Mouse (Mus musculus) fibroblast of lung, adult 2 months (primary cell): ENCODE data around the gene Cxadr.

Source experiments
- DNase-seq: peaks from one replicate; pipeline ENCODE4 v3.0.0-alpha.2; 2011; ENCODE audit warnings: low read depth

Gene Cxadr

GRCm38 (mm10) chr16:78371491-78372046 is 70.3 kb downstream of the Cxadr start:
- no peak for DNase-seq

GRCm38 (mm10) chr16:78372786-78373185 is 71.5 kb downstream of the Cxadr start:
- DNase-seq = no peak

- no peak for DNase-seq
These were observed 72.5 kb downstream of the Cxadr start for GRCm38 (mm10) chr16:78373743-78374142.

GRCm38 (mm10) chr16:78375222-78375621 is 73.9 kb downstream of the Cxadr start:
- DNase-seq = no peak

- DNase-seq = no peak
These were observed 74.8 kb downstream of the Cxadr start for GRCm38 (mm10) chr16:78375821-78376691.

DNA sequence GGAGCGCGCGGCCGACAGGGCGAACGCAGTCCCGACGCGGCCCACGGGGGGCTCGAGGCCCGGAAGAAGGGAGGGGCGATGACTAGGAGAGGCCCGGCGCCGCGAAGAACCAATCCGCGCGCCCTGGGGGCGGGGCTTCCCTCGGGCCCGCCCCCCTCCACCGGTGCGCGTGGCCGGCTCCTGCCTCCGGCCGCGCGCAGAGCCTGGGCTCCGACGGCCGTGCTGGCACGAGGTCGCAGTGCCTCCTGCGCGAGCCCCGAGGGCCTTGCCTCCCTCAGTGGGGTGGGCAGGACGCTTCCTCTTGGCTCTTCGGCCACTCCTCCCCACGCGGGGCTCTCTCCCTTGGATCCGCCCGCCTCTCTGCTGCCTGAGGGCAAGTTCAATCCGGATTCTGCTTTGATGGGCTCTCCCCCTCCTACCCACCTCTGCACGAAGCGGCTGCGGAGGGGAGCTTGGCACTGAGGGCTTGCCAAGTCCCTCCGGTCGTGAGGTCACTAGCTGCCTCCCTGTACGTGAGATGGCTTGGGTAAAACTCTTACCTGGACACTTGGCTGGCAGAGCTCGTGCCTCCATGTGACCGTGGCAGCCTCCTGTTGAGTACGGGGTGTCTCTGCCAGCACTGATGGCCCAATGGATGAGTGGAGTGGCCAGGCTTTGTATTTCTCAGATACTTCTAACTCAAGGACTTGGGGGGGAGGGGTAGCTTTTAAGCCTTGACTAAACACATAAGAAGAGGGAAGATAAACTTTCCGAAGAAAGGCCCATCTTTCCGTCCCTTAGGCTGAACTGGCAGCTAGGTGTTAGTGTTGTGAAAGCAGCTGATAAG is 75.7 kb downstream of the Cxadr start, which contains the start of gene Btg3:
Btg3 (minus strand) TSS at position 448 of the 826 bp plus-strand sequence.
- peak; percentile 60 for DNase-seq

DNA sequence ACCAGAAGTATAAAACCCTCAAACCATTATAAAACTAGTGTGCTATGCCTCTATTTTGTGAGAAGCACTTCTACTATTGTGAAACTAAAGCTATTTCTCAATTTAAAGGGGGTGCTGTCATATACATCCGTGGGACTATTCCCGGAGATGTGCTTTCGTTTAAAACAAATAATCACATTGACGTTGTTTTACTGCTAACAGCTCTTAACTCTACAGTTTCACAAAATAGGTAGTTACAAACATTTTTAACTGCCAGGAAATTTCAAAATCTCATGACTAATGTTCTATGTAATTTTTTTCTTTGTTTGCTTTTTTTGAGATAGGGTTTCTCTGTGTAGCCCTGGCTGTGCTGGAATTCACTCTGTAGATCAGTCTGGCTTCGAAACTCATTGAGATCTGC is 77.2 kb downstream of the Cxadr start:
- DNase-seq = no peak

DNA sequence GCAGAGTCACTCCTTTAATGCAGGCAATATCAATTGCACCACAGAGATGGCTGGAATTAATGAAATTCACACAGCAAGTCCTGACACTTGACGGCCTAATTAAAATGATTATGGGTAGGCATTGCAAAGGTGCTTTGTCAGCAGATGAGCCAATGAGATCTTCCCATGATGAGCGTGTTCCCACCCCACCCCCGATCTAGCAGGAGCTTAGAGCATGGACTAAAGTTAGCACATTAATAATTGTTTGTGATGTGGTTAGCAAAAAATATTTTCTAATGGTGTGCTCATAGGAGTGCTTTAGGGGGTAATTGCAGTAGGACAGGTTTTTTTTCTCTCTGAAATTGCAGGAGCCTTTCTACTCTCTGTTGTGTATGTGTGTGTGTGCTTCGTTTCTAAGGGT is 87.8 kb downstream of the Cxadr start:
- DNase-seq = no peak

DNA sequence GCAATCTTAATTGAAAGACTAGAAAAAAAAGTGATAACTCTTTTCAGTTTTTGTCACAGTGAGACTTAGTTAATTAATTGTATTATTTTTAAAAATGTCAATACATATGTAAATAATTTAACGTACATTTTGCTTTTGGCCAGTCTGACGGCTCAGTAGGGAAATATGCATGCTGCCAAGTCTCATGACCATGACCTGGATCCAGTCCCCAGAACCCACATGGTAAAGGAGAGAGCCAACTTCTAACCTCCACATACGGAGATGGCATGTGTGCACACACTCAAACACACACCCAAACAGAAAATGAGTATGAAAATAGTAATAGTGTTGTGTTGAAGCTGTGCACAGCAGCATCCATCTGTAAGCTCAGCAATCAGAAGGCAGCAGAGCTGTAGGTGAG is 88.7 kb downstream of the Cxadr start:
- no peak for DNase-seq

- DNase-seq = no peak
These were observed 90.1 kb downstream of the Cxadr start for GRCm38 (mm10) chr16:78391354-78391753.

- no peak for DNase-seq
These were observed 97.4 kb downstream of the Cxadr start for GRCm38 (mm10) chr16:78398734-78399133.

DNA sequence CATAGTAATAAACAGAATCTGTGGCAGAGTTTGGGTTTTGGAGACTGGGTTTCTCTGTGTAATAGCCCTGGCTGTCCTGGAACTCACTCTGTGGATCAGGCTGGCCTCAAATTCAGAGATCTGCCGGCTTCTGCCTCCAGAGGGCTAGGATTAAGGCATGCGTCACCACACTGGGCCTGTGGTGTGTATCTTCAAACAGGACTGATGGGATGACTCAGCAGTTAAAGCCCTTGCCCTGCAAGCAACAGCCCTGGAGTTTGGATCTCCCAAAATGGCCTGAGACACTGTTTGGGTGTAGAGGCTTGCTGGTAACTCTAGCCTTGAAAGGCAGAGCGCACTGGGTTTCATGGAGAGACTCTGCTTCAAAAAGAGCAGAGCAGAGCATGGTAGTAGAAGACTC is 98.1 kb downstream of the Cxadr start:
- DNase-seq = no peak

- DNase-seq = no peak
These were observed 101.0 kb downstream of the Cxadr start for GRCm38 (mm10) chr16:78402316-78402715.

DNA sequence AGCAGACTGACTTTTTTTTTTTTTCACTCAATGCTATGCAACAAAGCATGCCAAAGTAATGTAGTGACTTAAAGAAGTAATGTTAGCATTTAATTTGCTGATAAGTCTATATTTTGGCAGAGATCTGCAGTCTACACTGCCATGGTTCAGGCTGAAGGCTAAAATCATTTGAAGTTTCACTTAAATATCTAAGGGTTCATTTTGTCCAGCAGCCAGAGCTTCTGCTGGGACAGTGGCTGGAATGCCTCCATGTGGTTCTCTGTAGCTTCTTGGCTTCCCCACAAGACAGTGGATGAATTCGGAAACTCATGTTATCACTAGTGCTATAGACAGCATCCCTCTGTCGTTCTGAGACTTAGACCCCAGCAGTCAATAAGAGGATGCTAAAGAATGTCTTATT is 105.4 kb downstream of the Cxadr start:
- DNase-seq = no peak

DNA sequence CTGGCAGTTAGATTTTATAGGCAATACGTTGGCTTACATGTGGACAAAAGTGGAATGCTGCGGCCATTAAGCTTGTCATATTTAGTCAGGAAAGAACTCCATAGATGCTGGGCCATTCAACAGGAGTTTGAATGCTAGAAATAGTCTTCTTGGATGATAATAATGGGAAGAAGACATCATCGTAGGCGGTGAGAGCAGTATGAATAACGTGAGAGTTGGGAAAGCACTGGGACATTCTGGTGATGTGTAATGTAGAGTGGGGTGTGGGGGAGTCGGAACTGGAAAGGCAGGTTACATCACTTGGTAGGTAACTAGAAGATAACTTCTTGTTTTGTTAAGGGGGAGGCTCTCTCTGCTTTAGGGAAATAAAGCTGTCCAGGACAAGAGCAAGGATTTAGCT is 106.6 kb downstream of the Cxadr start:
- no peak for DNase-seq
